ENCODE assay signal across 15 mouse cellular contexts in the genomic region with DNA sequence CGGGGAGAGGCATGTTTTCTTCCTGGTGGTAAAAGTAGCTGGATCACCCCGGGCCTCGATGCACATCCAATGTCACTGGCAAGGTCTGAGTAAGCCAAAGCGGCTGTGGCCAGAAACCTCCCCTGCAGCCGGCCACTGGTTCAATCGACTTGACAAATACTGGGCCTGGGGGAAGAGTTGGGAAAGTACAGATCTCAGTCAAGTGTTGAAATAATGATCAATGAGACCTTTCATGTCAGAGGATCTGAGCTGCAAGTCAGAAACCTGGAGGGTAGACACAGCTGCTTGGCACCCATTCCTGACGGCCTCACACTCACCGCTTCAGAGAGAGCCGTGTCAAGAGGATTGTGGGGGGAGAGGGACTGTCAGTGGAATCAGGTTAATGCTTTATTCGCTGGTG.
A peak's percentile ranks its signal among the peaks of the same experiment; 100 is the strongest.
DNase-seq lines count a peak whose midpoint lies in the region; ATAC-seq and TF ChIP-seq lines count a peak whose summit lies in the region.
"Had no signal": no experiment of that assay in that cellular context is flagged by ENCODE, and none has a peak within 500 bp of the region (broad histone marks: within the 10 kb centered on the region; RNA-seq: fewer than 3 reads in every experiment).

No protein-coding gene starts in this region.

- ATAC-seq in midbrain, embryonic 13.5 days: peak; percentile 55
- no peak for ATAC-seq in midbrain, embryonic 14.5 days (ENCODE audit: low FRiP score, low TSS enrichment)
- ATAC-seq in liver, postnatal 0 days: peak; percentile 92
- ATAC-seq: lung, postnatal 0 days had no signal

- DNase-seq in kidney, adult 11 months: peak; percentile 39
- no peak for DNase-seq in kidney, postnatal 14 days
- DNase-seq in midbrain, embryonic 14.5 days: no peak
- DNase-seq in liver, adult 2 months (ENCODE audit: extremely low read depth, low read depth, low spot score): peak; percentile 96
- peak; percentile 64 for DNase-seq in liver, postnatal 0 days
- no peak for DNase-seq in adrenal gland, adult 18-20 months (ENCODE audit: low spot score in 2 of 2)
- DNase-seq: B cell, adult 2 months; cerebellum, adult 2 months; gastrocnemius, postnatal 10 days; spleen, adult 18-20 months; thymus, adult 2 months had no signal

- peaks cover 7% of the 10 kb centered on the region; the same call in 1 of the 2 replicates for H3K4me1 ChIP-seq in midbrain, embryonic 13.5 days (replicated peaks)
- H3K4me1 ChIP-seq in midbrain, embryonic 14.5 days (ENCODE audit: control insufficient read depth, insufficient read depth, low read length): no peaks in the 10 kb centered on the region
- H3K4me1 ChIP-seq in liver, adult 2 months (ENCODE audit: control insufficient read depth, insufficient read depth, low read length): peaks cover 10% of the 10 kb centered on the region
- 0 out of 2 replicates have a peak, but pooled peaks cover 2% of the 10 kb centered on the region for H3K4me1 ChIP-seq in liver, postnatal 0 days (ENCODE audit: insufficient read depth)
- H3K4me1 ChIP-seq: neural tube, embryonic 13.5 days had no signal

- H3K27ac ChIP-seq in midbrain, embryonic 13.5 days: 0 out of 2 replicates have a peak overlapping the region, but pooled peaks have one; percentile 19
- H3K27ac ChIP-seq in midbrain, embryonic 14.5 days (replicated peaks; ENCODE audit: low read depth, low read length): no peak overlapping the region
- H3K27ac ChIP-seq in liver, adult 2 months (replicated peaks; ENCODE audit: insufficient read depth, low read depth, low read length): peak overlapping the region; percentile 72
- peak overlapping the region; percentile 81 for H3K27ac ChIP-seq in liver, postnatal 0 days (ENCODE audit: low read depth)
- H3K27ac ChIP-seq: hindbrain, embryonic 10.5 days; neural tube, embryonic 13.5 days had no signal

- no peak overlapping the region for H3K4me3 ChIP-seq in midbrain, embryonic 13.5 days (replicated peaks)
- no peak overlapping the region for H3K4me3 ChIP-seq in midbrain, embryonic 14.5 days (replicated peaks; ENCODE audit: low read depth, low read length)
- H3K4me3 ChIP-seq in liver, adult 2 months (ENCODE audit: insufficient read depth, low read depth, low read length): no peak overlapping the region
- H3K4me3 ChIP-seq in liver, postnatal 0 days (ENCODE audit: low read depth, low read length): peak overlapping the region; percentile 20; the same call in 1 of the 2 replicates
- H3K4me3 ChIP-seq: hindbrain, embryonic 10.5 days; neural tube, embryonic 13.5 days had no signal

- H3K9ac ChIP-seq in midbrain, embryonic 13.5 days (replicated peaks): no peak overlapping the region
- H3K9ac ChIP-seq in midbrain, embryonic 14.5 days (replicated peaks; ENCODE audit: low read length): no peak overlapping the region
- no peak overlapping the region; the same call in 1 of the 2 replicates for H3K9ac ChIP-seq in liver, adult 2 months (ENCODE audit: low read depth, low read length)
- peak overlapping the region; percentile 30 for H3K9ac ChIP-seq in liver, postnatal 0 days (replicated peaks)
- H3K9ac ChIP-seq: neural tube, embryonic 13.5 days had no signal

- H3K79me2 ChIP-seq in liver, adult 2 months (ENCODE audit: control insufficient read depth, insufficient read depth, low read length): no peaks in the 10 kb centered on the region

- H3K9me3 ChIP-seq in midbrain, embryonic 13.5 days: no peaks in the 10 kb centered on the region
- H3K9me3 ChIP-seq in midbrain, embryonic 14.5 days (ENCODE audit: control insufficient read depth, low read length): no peaks in the 10 kb centered on the region
- H3K9me3 ChIP-seq in liver, postnatal 0 days (ENCODE audit: low read length): no peaks in the 10 kb centered on the region
- H3K9me3 ChIP-seq: hindbrain, embryonic 10.5 days; neural tube, embryonic 13.5 days had no signal

- no peaks in the 10 kb centered on the region for H3K27me3 ChIP-seq in midbrain, embryonic 13.5 days
- no peaks in the 10 kb centered on the region for H3K27me3 ChIP-seq in midbrain, embryonic 14.5 days (ENCODE audit: control insufficient read depth, insufficient read depth, low read length)
- no peaks in the 10 kb centered on the region for H3K27me3 ChIP-seq in liver, adult 2 months (ENCODE audit: control insufficient read depth, insufficient read depth, low read length)
- no peaks in the 10 kb centered on the region for H3K27me3 ChIP-seq in liver, postnatal 0 days (ENCODE audit: insufficient read depth, low read length)
- H3K27me3 ChIP-seq: neural tube, embryonic 13.5 days had no signal

- TF ChIP-seq POLR2A in liver, adult 2 months (IDR thresholded peaks at IDR 0.05; ENCODE audit: extremely low read depth, insufficient read depth, low read length): no peak

- peaks cover 19% of the 10 kb centered on the region for H3K36me3 ChIP-seq in midbrain, embryonic 13.5 days
- peaks cover 12% of the 10 kb centered on the region for H3K36me3 ChIP-seq in midbrain, embryonic 14.5 days (ENCODE audit: control insufficient read depth, insufficient read depth, low read length)
- peaks cover 6% of the 10 kb centered on the region; the same call in 1 of the 2 replicates for H3K36me3 ChIP-seq in liver, adult 2 months (ENCODE audit: control insufficient read depth, insufficient read depth, low read length)
- 0 out of 2 replicates have a peak, but pooled peaks cover 6% of the 10 kb centered on the region for H3K36me3 ChIP-seq in liver, postnatal 0 days (replicated peaks; ENCODE audit: insufficient read depth, low read length)

- TF ChIP-seq CTCF in liver, adult 2 months (IDR thresholded peaks at IDR 0.05; ENCODE audit: low read depth, low read length): no peak
- no peak for TF ChIP-seq CTCF in liver, postnatal 0 days (IDR thresholded peaks at IDR 0.05; ENCODE audit: low read depth)

- peak; percentile 34 for TF ChIP-seq EP300 in liver, postnatal 0 days (IDR thresholded peaks at IDR 0.05; ENCODE audit: low read depth)

- WGBS in midbrain, embryonic 13.5 days: 80% methylated on average over 10 of the region's 10 CpGs
- 73% methylated on average over 10 of the region's 10 CpGs for WGBS in midbrain, embryonic 14.5 days
- WGBS in liver, adult 2 months: 24% methylated on average over 10 of the region's 10 CpGs
- 64% methylated on average over 10 of the region's 10 CpGs for WGBS in liver, postnatal 0 days (ENCODE audit: insufficient replicate concordance)

- no peak overlapping the region for H3K4me2 ChIP-seq in midbrain, embryonic 13.5 days (replicated peaks)
- no peak overlapping the region for H3K4me2 ChIP-seq in midbrain, embryonic 14.5 days (ENCODE audit: low read length)
- H3K4me2 ChIP-seq in liver, postnatal 0 days (ENCODE audit: low read depth, low read length): peak overlapping the region; percentile 59
- H3K4me2 ChIP-seq: neural tube, embryonic 13.5 days had no signal

Comparison
In these comparisons a context has a peak if more than half of its experiments do, and no peak if none do; other contexts are left out.
1. DNase-seq: peak in kidney, adult 11 months (single experiment), liver, adult 2 months (single experiment) and liver, postnatal 0 days (single experiment); none in kidney, postnatal 14 days (single experiment), midbrain, embryonic 14.5 days (single experiment) and adrenal gland, adult 18-20 months (0 of 2).